Mouse (Mus musculus) gonadal fat pad, adult 2 months (tissue): ENCODE measurements at regions not wholly inside any gene's neighbourhood (a gene's known extent, or its start where the extent isn't known, plus 50 kb on each side); places are given as distances from the start of the nearest gene placed in this dataset.

ENCODE experiments used
- DNase-seq: peaks from one replicate; pipeline ENCODE4 v3.0.0-alpha.2; 2012; ENCODE audit warnings: low read depth

- DNase-seq, result peak; percentile 87
Observed at GRCm38 (mm10) chr1:119259455-119259854, 162.6 kb downstream of the Inhbb start.

GRCm38 (mm10) chr1:119256769-119257168, 165.3 kb downstream of the Inhbb start:
- no peak for DNase-seq

- DNase-seq, result no peak
Observed at GRCm38 (mm10) chr1:119256097-119256473, 166.0 kb downstream of the Inhbb start.

DNA sequence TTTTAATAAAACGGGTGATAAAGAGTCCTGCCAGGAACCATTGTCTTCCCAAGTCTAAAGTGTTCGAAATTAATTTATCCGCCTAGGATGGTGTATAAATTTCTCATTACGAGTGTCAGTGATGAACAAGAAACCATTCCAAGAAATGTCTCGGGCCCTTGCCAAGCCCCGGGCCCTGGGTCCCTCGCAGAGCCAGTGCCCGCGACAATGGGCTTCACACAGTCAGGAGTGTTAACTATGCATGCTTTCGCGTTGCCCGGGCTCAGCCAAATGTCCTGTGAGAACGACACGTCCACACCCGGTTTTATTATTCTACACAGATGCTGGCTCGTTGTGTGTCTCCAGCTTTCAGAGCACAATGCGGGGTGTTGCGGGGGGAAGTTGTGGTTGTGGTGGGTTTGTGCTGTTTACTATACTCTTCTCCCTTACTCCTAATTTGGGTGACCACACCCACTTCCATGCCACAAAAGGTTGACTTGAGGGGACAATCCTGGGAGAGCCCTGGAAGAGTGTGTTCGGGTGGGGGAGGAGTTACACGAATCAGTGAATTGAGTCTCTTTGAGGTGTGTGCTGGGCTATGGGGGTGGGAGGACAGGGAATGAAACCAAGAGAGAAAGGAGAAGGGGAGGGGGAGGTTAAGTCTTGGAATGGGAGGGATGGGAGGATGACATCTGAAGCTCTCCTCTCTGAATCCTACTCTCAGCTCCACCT, 166.5 kb downstream of the Inhbb start:
- no peak for DNase-seq

DNA sequence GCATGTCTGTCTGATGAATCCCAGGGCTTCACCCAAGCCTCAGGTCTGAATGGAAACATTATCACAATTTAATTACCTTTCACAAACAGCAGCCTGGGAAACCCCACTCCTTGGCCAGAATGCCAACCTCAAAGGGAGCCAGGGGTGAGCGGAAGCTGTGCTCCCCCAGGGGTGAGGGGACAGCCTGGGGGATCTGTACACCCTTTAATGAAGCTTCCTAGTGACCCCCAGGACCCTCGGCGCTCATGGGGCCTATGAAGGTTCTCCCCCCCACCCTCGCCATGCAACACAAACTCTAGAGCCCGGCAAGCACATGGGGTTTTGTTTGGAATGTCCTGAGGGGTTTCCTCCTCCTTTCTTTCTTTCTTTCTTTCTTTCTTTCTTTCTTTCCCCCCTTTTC, 167.1 kb downstream of the Inhbb start:
- no peak for DNase-seq

DNA sequence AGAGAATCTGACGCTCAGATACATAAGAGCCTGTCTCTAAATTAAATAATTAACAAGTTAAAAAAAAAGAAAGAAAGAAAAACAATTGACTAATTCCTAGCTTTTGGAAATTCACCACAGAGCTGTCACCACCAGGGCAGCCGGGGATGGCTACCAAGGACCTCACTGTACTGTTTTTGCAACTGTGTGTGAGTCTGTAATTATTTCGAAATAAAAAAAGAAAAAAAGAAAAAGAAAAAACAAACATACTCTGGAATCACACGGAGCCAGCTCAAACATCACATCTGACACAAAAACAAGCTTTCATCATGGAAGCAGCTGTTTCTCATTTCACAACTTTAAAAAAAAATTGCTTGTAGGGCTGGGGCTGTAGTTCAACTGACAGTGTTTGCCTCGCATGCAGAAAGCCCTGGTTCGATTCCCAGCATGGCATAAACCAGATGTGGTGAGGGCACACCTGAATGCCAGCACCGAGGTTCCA, 168.6 kb downstream of the Inhbb start:
- no peak for DNase-seq

- DNase-seq, result no peak
Observed at GRCm38 (mm10) chr1:119252403-119252802, 169.6 kb downstream of the Inhbb start.

DNA sequence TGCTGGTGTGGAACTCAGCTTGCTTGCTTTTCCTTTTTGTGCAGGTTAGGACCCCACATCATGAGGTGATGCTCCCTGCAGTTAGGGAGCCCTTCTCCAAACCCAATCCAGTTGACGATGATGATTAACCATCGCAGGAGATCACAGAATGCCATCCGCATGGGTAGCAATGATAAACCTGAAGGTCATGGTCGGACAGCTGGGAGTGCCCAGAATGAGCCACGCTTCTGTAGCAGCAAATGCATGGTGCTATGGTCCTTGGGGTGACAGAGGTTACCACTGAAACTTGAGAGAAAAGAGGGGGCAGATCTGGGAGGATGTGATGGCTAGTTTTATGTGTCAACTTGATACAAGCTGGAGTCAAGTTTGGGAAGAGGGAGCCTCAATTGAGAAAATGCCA, 170.3 kb downstream of the Inhbb start:
- DNase-seq, result no peak

DNA sequence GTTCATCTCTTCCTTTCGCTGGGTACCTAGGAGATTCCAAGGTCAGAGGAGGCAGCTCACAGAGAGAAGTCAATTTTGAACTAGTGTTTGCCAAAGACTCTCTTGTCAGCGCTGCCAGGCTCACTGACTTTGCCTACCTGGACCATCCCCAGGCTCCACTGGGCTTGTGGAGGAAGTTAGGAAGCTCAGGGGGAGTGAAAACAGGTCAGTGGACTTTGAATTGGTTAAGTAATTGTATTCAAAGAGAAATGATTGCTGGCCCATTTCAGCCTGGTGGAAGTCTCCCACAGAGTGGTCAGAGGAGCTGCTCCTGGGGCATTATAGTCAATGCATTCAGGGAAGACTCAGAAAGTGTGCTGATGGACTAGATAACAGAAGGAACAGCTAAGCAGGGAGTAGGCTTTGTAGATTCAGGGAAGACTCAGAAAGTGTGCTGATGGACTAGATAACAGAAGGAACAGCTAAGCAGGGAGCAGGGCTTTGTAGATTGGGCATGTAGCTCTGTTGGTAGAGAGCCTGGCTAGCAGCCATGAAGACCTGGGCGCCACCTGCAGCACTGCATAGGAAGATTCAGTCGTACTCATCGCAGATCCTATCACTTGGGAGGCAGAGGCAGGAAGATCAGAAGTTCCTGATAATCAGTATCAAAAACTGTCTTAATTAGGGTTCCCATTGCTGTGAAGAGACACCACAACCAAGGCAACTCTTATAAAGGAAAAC, 173.1 kb downstream of the Inhbb start:
- DNase-seq, result no peak

DNA sequence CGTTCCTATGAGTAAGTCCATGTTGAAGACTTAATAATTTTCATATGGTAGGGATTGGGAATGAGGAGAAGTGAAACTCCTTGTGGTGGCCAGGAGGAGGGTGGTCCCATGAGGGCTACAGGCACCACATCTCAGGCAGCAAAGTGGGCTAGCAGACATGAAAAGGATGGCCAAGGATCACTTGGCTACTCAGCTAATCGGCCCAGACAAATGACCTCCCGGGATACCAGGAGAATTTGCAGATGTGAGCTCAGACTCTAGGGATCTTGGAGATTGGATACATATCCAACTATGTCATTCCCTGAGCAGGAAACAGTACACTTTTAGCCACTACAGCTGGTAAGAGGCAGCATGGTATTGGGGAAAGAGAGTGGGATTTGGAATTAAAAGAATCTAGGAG, 174.9 kb downstream of the Inhbb start:
- no peak for DNase-seq

DNA sequence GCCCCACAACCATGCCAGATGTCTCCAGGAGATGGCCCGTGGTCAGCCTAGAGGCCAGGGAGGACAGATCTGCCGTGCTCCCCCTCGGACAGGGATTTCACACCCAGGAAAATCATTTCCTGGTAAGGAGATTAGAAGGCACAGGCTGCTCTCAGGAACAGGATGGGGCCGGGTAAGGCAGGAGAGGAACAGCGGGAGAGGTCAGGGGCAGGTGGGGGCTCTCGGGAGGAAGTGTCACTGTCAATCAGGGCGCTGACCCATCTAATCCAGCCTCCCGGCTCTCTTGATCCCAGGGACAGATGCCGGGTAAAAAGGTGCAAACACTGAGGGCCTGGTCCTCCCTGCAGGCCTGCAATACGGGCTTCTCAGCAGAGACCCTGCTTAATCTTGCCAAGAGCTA, 183.6 kb downstream of the Inhbb start:
- no peak for DNase-seq

- no peak for DNase-seq
Observed at GRCm38 (mm10) chr1:119236787-119237186, 183.4 kb upstream of the Gli2 start.

- no peak for DNase-seq
Observed at GRCm38 (mm10) chr1:119234449-119234848, 181.0 kb upstream of the Gli2 start.

DNA sequence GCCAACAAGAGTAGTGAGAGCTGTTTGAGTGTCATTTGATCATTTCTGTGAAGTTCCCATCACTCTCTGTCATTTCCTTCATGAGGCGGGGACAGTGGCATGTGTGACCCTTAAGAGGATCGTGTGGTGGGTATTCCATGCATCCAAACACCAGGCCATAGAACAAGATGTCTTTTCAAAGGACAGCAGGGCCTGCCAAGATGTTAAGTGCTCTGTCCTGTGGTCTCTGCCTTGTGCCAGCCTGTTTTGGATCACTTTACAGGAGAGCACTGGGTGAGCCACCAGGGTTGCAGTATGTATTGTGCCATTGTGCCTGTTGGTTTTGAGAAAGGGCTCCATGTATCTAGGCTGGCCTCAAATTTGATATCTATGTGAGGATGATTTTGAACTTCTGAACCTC, 173.6 kb upstream of the Gli2 start:
- DNase-seq, result no peak

- DNase-seq, result no peak
Observed at GRCm38 (mm10) chr1:119223876-119224275, 170.5 kb upstream of the Gli2 start.

DNA sequence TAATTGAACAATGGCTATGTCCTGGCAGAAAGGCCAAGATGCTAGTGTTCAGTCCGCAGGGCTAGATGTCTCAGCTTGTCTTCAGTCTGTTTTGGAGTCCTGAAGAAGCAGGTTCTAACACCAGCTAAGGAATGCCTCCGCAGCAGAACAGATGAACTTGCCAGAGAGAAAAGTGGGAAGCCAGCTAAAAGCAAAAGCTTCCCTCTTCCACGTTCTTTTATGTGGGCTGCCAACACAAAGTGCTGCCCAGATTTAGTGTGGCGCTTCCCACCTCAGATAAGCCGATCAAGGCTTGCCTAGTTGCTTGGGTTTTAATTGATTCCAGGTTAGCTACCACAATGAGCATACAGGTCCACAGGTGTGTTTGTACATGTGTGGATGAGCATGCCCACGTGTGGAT, 168.5 kb upstream of the Gli2 start:
- DNase-seq, result no peak

DNA sequence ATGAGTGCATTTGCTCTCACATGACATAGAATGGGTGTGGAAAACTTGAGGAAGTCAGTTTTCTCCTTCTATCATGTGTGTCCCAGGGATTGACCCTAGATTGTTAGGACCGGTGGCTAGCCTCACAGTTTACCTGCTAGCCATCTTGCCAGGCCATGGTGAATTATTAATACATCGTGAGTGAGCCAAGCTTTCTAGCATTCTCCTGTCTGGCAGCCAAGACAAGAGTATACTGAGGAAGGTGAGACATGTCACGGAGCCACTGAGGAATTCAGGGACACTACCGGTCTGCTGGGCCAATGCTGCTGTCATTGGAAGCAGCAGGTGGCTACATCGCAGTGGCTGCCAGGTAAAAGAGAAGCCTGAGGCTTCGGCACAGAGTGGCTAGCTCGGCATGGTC, 167.6 kb upstream of the Gli2 start:
- no peak for DNase-seq

- DNase-seq, result no peak
Observed at GRCm38 (mm10) chr1:119219817-119220216, 166.4 kb upstream of the Gli2 start.

- DNase-seq, result no peak
Observed at GRCm38 (mm10) chr1:119217387-119217786, 164.0 kb upstream of the Gli2 start.

DNA sequence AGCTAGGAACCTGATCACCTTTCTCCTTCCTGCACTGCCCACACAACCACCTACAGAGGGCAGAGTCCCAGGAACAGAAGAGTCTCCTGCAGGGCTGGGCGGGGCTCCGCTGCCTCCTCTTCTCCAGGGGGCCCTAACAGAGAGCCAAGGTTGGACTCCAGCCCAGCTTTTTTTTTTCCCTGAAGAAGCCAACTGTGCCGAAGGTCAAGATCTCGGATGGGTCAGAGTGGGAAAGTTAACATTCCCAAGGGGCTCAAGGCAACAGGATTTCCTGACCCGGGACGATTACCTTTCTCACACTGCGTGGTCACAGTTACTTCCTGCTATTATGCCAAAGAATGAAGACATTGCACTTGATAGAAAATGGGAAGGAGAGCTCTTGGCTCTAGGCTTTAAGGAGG, 156.2 kb upstream of the Gli2 start:
- no peak for DNase-seq

DNA sequence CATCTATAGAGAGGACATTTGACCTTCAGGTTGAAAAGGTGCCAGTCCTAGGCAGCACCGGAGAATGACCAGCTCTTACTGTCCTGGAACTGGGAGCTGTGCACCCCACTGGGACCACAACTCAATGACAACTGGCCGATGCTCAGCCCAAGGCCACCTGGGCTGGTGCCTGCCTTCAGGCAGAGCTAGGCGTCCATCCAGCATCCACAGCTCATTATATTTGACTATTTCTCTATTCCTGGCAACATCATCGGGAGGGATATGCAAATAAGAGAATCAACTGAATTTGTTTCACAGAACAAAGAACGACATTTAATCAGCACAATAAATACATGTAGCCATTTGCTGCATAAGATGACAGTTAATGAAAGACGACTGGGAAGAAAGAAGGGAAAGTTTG, 149.0 kb upstream of the Gli2 start:
- no peak for DNase-seq

GRCm38 (mm10) chr1:119197415-119197700, 143.9 kb upstream of the Gli2 start:
- no peak for DNase-seq

- no peak for DNase-seq
Observed at GRCm38 (mm10) chr1:119196674-119197414, 143.4 kb upstream of the Gli2 start.
